Mouse (Mus musculus): ENCODE measurements around the gene Glrx. TPM values are rescaled to one million over a fixed set of nuclear protein-coding genes. Genes with fewer than 3 reads are reported as not detected.

Gene Glrx
- total and polyA plus RNA-seq, 3 experiments = 9.2 to 20.2 TPM; not detected in 1

GRCm38 (mm10) chr13:75790550-75791205 is 49.0 kb upstream of the Glrx start:
- H3K79me2 ChIP-seq (ENCODE audit: control insufficient read depth, insufficient read depth, low read length, poor library complexity) = no peaks in the 10 kb centered on the region
- peaks cover 0 to 7% of the 10 kb centered on the region in 2 experiments; a peak in 1 of 4 replicates for H3K4me1 ChIP-seq (ENCODE audit: control insufficient read depth in 1 of 2, insufficient read depth in 2 of 2, low read length in 2 of 2)
- H3K9ac ChIP-seq (ENCODE audit: control insufficient read depth, low read depth, low read length, poor library complexity, severe bottlenecking) = no peak overlapping the region
- no peaks in the 10 kb centered on the region; a peak in 1 of 4 replicates for H3K36me3 ChIP-seq (ENCODE audit: control insufficient read depth in 1 of 2, insufficient read depth in 2 of 2, low read length in 2 of 2)
- DNase-seq (ENCODE audit: low read depth, low spot score) = no peak
- TF ChIP-seq SIN3A (IDR thresholded peaks at IDR 0.05; ENCODE audit: low read length) = no peak
- no peak for TF ChIP-seq RAD21 (IDR thresholded peaks at IDR 0.05; ENCODE audit: low read depth, low read length)
- TF ChIP-seq GATA1 (IDR thresholded peaks at IDR 0.05; ENCODE audit: low read depth, low read length) = no peak
- TF ChIP-seq MAZ (IDR thresholded peaks at IDR 0.05; ENCODE audit: low read depth, low read length) = no peak
- TF ChIP-seq EP300 (IDR thresholded peaks at IDR 0.05; ENCODE audit: low read depth in 1 of 2, low read length in 2 of 2) = no peak
- TF ChIP-seq NELFE (IDR thresholded peaks at IDR 0.05; ENCODE audit: low read depth, low read length) = no peak
- TF ChIP-seq GABPA (IDR thresholded peaks at IDR 0.05; ENCODE audit: low read depth, low read length) = no peak
- TF ChIP-seq SMC3 (IDR thresholded peaks at IDR 0.05; ENCODE audit: low read depth, low read length) = no peak
- TF ChIP-seq E2F4 (IDR thresholded peaks at IDR 0.05; ENCODE audit: borderline replicate concordance, low read depth, low read length) = no peak
- TF ChIP-seq POLR2A (IDR thresholded peaks at IDR 0.05; ENCODE audit: control insufficient read depth in 1 of 2, insufficient read depth in 1 of 2, low read depth in 1 of 2, low read length in 2 of 2, poor library complexity in 1 of 2) = no peak
- no peak for TF ChIP-seq BHLHE40 (IDR thresholded peaks at IDR 0.05; ENCODE audit: borderline replicate concordance, low read depth, low read length)
- no peak for TF ChIP-seq MAX (IDR thresholded peaks at IDR 0.05; ENCODE audit: low read length)
- no peak for TF ChIP-seq RCOR1 (IDR thresholded peaks at IDR 0.05; ENCODE audit: low read depth, low read length)
- no peak for TF ChIP-seq HCFC1 (IDR thresholded peaks at IDR 0.05; ENCODE audit: low read depth, low read length)
- TF ChIP-seq CTCF (IDR thresholded peaks at IDR 0.05 in 2 of 3, conservative IDR thresholded peaks at IDR 0.05 in 1 of 3; ENCODE audit: control insufficient read depth in 1 of 3, insufficient read depth in 1 of 3, low read depth in 2 of 3, low read length in 3 of 3, poor library complexity in 1 of 3, severe bottlenecking in 1 of 3) = no peak
- TF ChIP-seq MAFK (IDR thresholded peaks at IDR 0.05; ENCODE audit: borderline replicate concordance, low read depth, low read length) = no peak
- H3K4me3 ChIP-seq (ENCODE audit: control insufficient read depth in 1 of 2, insufficient read depth in 1 of 2, low read depth in 2 of 2, low read length in 2 of 2) = no peak overlapping the region
- H3K27me3 ChIP-seq (ENCODE audit: control insufficient read depth in 1 of 2, insufficient read depth in 2 of 2, low read length in 2 of 2) = no peaks in the 10 kb centered on the region
- H3K27ac ChIP-seq (ENCODE audit: control insufficient read depth, low read depth, low read length) = no peak overlapping the region
- H3K9me3 ChIP-seq (replicated peaks; ENCODE audit: insufficient read depth, low read length) = no peaks in the 10 kb centered on the region

- H3K9ac ChIP-seq (ENCODE audit: control insufficient read depth, low read depth, low read length, poor library complexity, severe bottlenecking) = no peak overlapping the region
- no peaks in the 10 kb centered on the region for H3K79me2 ChIP-seq (ENCODE audit: control insufficient read depth, insufficient read depth, low read length, poor library complexity)
- TF ChIP-seq TBP (IDR thresholded peaks at IDR 0.05; ENCODE audit: low read depth, low read length) (no peak), POLR2AphosphoS5 (IDR thresholded peaks at IDR 0.05; ENCODE audit: borderline replicate concordance, low read depth, low read length) (no peak), BHLHE40 (IDR thresholded peaks at IDR 0.05; ENCODE audit: borderline replicate concordance, low read depth, low read length) (no peak), ZKSCAN1 (IDR thresholded peaks at IDR 0.05; ENCODE audit: low read depth, low read length) (no peak), CHD2 (IDR thresholded peaks at IDR 0.05; ENCODE audit: low read length) (no peak)
- H3K4me1 ChIP-seq (ENCODE audit: control insufficient read depth in 1 of 2, insufficient read depth in 2 of 2, low read length in 2 of 2) = peaks cover 0 to 7% of the 10 kb centered on the region in 2 experiments; a peak in 2 of 4 replicates
- no peaks in the 10 kb centered on the region; a peak in 1 of 4 replicates for H3K36me3 ChIP-seq (ENCODE audit: control insufficient read depth in 1 of 2, insufficient read depth in 2 of 2, low read length in 2 of 2)
- no peak for DNase-seq (ENCODE audit: low read depth, low spot score)
- H3K9me3 ChIP-seq (replicated peaks; ENCODE audit: insufficient read depth, low read length) = no peaks in the 10 kb centered on the region
- H3K4me3 ChIP-seq (ENCODE audit: control insufficient read depth in 1 of 2, insufficient read depth in 1 of 2, low read depth in 2 of 2, low read length in 2 of 2) = no peak overlapping the region
- H3K27me3 ChIP-seq (ENCODE audit: control insufficient read depth in 1 of 2, insufficient read depth in 2 of 2, low read length in 2 of 2) = no peaks in the 10 kb centered on the region
- no peak overlapping the region for H3K27ac ChIP-seq (ENCODE audit: control insufficient read depth, low read depth, low read length)
These were observed 45.6 kb upstream of the Glrx start for GRCm38 (mm10) chr13:75793863-75794629.

All from MEL (cell line).